In the genomic region with DNA sequence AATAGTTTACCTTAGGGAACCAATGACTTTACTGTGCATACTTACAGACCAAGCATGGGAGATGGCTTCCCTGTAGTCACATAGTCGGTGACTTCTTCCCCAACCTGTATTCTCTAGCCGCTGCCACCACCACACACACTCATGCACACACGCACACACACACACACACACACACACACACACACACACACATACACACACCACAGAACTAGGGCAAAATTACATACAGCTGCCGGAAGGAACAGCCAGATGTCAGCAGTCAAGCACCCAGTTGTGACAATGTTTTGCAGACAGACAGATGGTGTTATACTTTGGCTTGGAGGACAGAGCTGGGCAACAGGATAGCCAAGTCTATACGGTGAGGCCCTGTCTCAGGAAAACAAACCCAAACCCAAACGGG, we compare ENCODE assay signal across 27 mouse cellular contexts. TPM values are rescaled to one million over a fixed set of nuclear protein-coding genes. Genes with fewer than 3 reads are reported as not detected.
DNase-seq lines count a peak whose midpoint lies in the region; ATAC-seq lines count a peak whose summit lies in the region.
"Had no signal": no experiment of that assay in that cellular context is flagged by ENCODE, and none has a peak within 500 bp of the region (broad histone marks: within the 10 kb centered on the region; RNA-seq: fewer than 3 reads in every experiment).

No protein-coding gene starts in this region.

- H3K4me2 ChIP-seq in midbrain, embryonic 11.5 days: no peak overlapping the region
- no peak overlapping the region for H3K4me2 ChIP-seq in midbrain, embryonic 13.5 days (replicated peaks)
- H3K4me2 ChIP-seq: hindbrain, embryonic 12.5 days; limb, embryonic 15.5 days; liver, embryonic 15.5 days; lung, embryonic 15.5 days; neural tube, embryonic 15.5 days; stomach, embryonic 15.5 days had no signal

- no peaks in the 10 kb centered on the region for H3K4me1 ChIP-seq in midbrain, embryonic 11.5 days (ENCODE audit: control insufficient read depth, insufficient read depth, low read length)
- H3K4me1 ChIP-seq in midbrain, embryonic 13.5 days (replicated peaks): no peaks in the 10 kb centered on the region; the same call in 1 of the 2 replicates
- H3K4me1 ChIP-seq: liver, embryonic 15.5 days; neural tube, embryonic 15.5 days; stomach, embryonic 15.5 days had no signal

- peak; percentile 71 for DNase-seq in midbrain, embryonic 11.5 days (ENCODE audit: low spot score, missing footprints)
- peak; percentile 48 for DNase-seq in induced T-regulatory cell, adult 2 months (ENCODE audit: low read depth)
- DNase-seq in thymus, postnatal 0 days (ENCODE audit: low spot score): peak; percentile 84
- no peak for DNase-seq in adrenal gland, adult 18-20 months (ENCODE audit: low spot score in 2 of 2)
- no peak for DNase-seq in ovary, adult 18-20 months (ENCODE audit: low spot score)
- no peak for DNase-seq in frontal cortex, postnatal 10 days (ENCODE audit: low spot score in 2 of 2)
- DNase-seq: adrenal gland, postnatal 36 days; cerebellum, adult 11 months; cerebellum, postnatal 10 days; forebrain, postnatal 0 days; gastrocnemius, postnatal 36 days; kidney, adult 18-20 months; left cerebral cortex, postnatal 4 days had no signal

- no peak overlapping the region for H3K27ac ChIP-seq in midbrain, embryonic 11.5 days (ENCODE audit: low read depth, low read length)
- no peak overlapping the region for H3K27ac ChIP-seq in midbrain, embryonic 13.5 days
- H3K27ac ChIP-seq: forebrain, embryonic 10.5 days; hindbrain, embryonic 12.5 days; kidney, postnatal 0 days; limb, embryonic 15.5 days; liver, embryonic 15.5 days; lung, embryonic 15.5 days; macrophage; neural tube, embryonic 15.5 days; stomach, embryonic 15.5 days had no signal

- WGBS in midbrain, embryonic 11.5 days: 85% methylated on average over 6 of the region's 6 CpGs
- 90% methylated on average over 6 of the region's 6 CpGs for WGBS in midbrain, embryonic 13.5 days

- H3K4me3 ChIP-seq in midbrain, embryonic 11.5 days (ENCODE audit: low read depth, low read length): no peak overlapping the region
- H3K4me3 ChIP-seq in midbrain, embryonic 13.5 days (replicated peaks): no peak overlapping the region
- H3K4me3 ChIP-seq: forebrain, embryonic 10.5 days; hindbrain, embryonic 12.5 days; limb, embryonic 15.5 days; liver, embryonic 15.5 days; lung, embryonic 15.5 days; neural tube, embryonic 15.5 days; stomach, embryonic 15.5 days had no signal

- no peaks in the 10 kb centered on the region; the same call in 1 of the 2 replicates for H3K9me3 ChIP-seq in midbrain, embryonic 11.5 days (ENCODE audit: control insufficient read depth, low read length)
- peaks cover 3% of the 10 kb centered on the region; the same call in 1 of the 2 replicates for H3K9me3 ChIP-seq in midbrain, embryonic 13.5 days
- H3K9me3 ChIP-seq: forebrain, embryonic 10.5 days; hindbrain, embryonic 12.5 days; limb, embryonic 15.5 days; liver, embryonic 15.5 days; lung, embryonic 15.5 days; neural tube, embryonic 15.5 days; stomach, embryonic 15.5 days had no signal

- no peaks in the 10 kb centered on the region for H3K27me3 ChIP-seq in midbrain, embryonic 11.5 days (ENCODE audit: control insufficient read depth, insufficient read depth, low read length)
- H3K27me3 ChIP-seq in midbrain, embryonic 13.5 days: no peaks in the 10 kb centered on the region
- H3K27me3 ChIP-seq: hindbrain, embryonic 12.5 days; limb, embryonic 15.5 days; liver, embryonic 15.5 days; lung, embryonic 15.5 days; neural tube, embryonic 15.5 days; stomach, embryonic 15.5 days had no signal

- no peak for ATAC-seq in midbrain, embryonic 11.5 days (ENCODE audit: low FRiP score)
- no peak for ATAC-seq in midbrain, embryonic 13.5 days
- ATAC-seq: forebrain, postnatal 0 days; inflammation-experienced regulatory T-cells, adult 6 months had no signal

- H3K36me3 ChIP-seq in midbrain, embryonic 11.5 days (ENCODE audit: control insufficient read depth, insufficient read depth, low read length): no peaks in the 10 kb centered on the region
- no peaks in the 10 kb centered on the region for H3K36me3 ChIP-seq in midbrain, embryonic 13.5 days
- H3K36me3 ChIP-seq: forebrain, embryonic 10.5 days; hindbrain, embryonic 12.5 days; limb, embryonic 15.5 days; liver, embryonic 15.5 days; lung, embryonic 15.5 days; neural tube, embryonic 15.5 days; stomach, embryonic 15.5 days had no signal

- H3K9ac ChIP-seq in midbrain, embryonic 11.5 days (ENCODE audit: low read length): no peak overlapping the region
- no peak overlapping the region for H3K9ac ChIP-seq in midbrain, embryonic 13.5 days (replicated peaks)
- H3K9ac ChIP-seq: forebrain, postnatal 0 days; hindbrain, embryonic 12.5 days; limb, embryonic 15.5 days; liver, embryonic 15.5 days; lung, embryonic 15.5 days; neural tube, embryonic 15.5 days; stomach, embryonic 15.5 days had no signal

RNA-seq across cellular contexts. Expression of gene 1700016K19Rik, which starts 21.7 kb away (rescaled TPM):
- 0.23 TPM in 1 of 2 replicates, not detected in the other for polyA plus RNA-seq in midbrain, embryonic 11.5 days (2014; fragmentation: Nextera tagmentation; extraction: Ambion mirVana)
- 0.97 and 1.8 TPM in 2 replicates for polyA plus RNA-seq in midbrain, embryonic 13.5 days (2015; fragmentation: Nextera tagmentation; extraction: Ambion mirVana)
- polyA plus RNA-seq in thymus, postnatal 0 days (2015; fragmentation: Nextera tagmentation; extraction: Ambion mirVana): 1.2 and 1.3 TPM in 2 replicates
- total RNA-seq in adrenal gland, adult 18-20 months (2021): not detected
- total RNA-seq: adrenal gland, postnatal 36 days; gastrocnemius, adult 18-20 months; gastrocnemius, postnatal 36 days; heart, adult 8-10 months; heart, postnatal 25 days had no signal
- polyA plus RNA-seq: liver, embryonic 15.5 days; macrophage had no signal

RNA-seq across cellular contexts. Expression of gene Rph3al, which starts 39.8 kb away (rescaled TPM):
- 0.66 and 1.1 TPM in 2 replicates for polyA plus RNA-seq in midbrain, embryonic 11.5 days (2014; fragmentation: Nextera tagmentation; extraction: Ambion mirVana)
- polyA plus RNA-seq in midbrain, embryonic 13.5 days (2015; fragmentation: Nextera tagmentation; extraction: Ambion mirVana): 1.9 and 2.4 TPM in 2 replicates
- polyA plus RNA-seq in thymus, postnatal 0 days (2015; fragmentation: Nextera tagmentation; extraction: Ambion mirVana): 4.2 and 4.3 TPM in 2 replicates
- 10 to 100 TPM; 15.0 to 17.0 TPM for total RNA-seq in adrenal gland, adult 18-20 months (2021)
- polyA plus RNA-seq: macrophage had no signal

RNA-seq across cellular contexts. Expression of gene Rflnb, which starts 49.5 kb away (rescaled TPM):
- 13.4 and 13.9 TPM in 2 replicates for polyA plus RNA-seq in midbrain, embryonic 11.5 days (2014; fragmentation: Nextera tagmentation; extraction: Ambion mirVana)
- polyA plus RNA-seq in midbrain, embryonic 13.5 days (2015; fragmentation: Nextera tagmentation; extraction: Ambion mirVana): 6.2 and 7.2 TPM in 2 replicates
- 10.6 and 13.2 TPM in 2 replicates for polyA plus RNA-seq in thymus, postnatal 0 days (2015; fragmentation: Nextera tagmentation; extraction: Ambion mirVana)
- total RNA-seq in adrenal gland, adult 18-20 months (2021): 10 to 100 TPM; 14.2 to 27.1 TPM

Comparison
In these comparisons a context has a peak if more than half of its experiments do, and no peak if none do; other contexts are left out.
1. DNase-seq: peak in midbrain, embryonic 11.5 days (single experiment), induced T-regulatory cell, adult 2 months (single experiment) and thymus, postnatal 0 days (single experiment); none in adrenal gland, adult 18-20 months (0 of 2), ovary, adult 18-20 months (single experiment) and frontal cortex, postnatal 10 days (0 of 2).